Mouse (Mus musculus): ENCODE data around the gene Hist1h1t. TPM values are rescaled to one million over a fixed set of nuclear protein-coding genes. Genes with fewer than 3 reads are reported as not detected.

Gene Hist1h1t
- total RNA-seq, 1 experiment from 2014 or later = not detected

DNA sequence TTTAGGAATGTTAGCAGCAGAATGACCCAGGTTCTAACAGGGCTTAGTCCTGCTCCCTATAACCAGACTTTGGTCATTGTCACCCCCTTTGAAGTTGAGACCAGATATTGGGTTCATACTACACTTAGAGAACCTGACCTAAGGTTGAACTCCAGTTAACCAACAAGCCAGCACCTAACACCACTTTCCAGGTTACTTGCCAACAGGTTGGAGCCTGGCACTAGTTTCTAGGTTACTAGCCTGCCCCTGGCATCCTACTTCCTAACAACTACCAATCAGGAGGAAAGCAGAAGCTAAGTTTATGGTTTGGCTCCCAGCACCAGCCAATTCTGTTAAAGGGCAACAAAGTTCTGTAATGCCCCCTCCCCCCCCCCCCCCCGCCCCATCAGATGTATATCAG is 29.6 kb downstream of the Hist1h1t start:
- peak; percentile 57; the same call in 1 of the 2 replicates for ATAC-seq (replicated peaks; ENCODE audit: insufficient number of reproducible peaks, low FRiP score, low TSS enrichment, poor library complexity, severe bottlenecking)

DNA sequence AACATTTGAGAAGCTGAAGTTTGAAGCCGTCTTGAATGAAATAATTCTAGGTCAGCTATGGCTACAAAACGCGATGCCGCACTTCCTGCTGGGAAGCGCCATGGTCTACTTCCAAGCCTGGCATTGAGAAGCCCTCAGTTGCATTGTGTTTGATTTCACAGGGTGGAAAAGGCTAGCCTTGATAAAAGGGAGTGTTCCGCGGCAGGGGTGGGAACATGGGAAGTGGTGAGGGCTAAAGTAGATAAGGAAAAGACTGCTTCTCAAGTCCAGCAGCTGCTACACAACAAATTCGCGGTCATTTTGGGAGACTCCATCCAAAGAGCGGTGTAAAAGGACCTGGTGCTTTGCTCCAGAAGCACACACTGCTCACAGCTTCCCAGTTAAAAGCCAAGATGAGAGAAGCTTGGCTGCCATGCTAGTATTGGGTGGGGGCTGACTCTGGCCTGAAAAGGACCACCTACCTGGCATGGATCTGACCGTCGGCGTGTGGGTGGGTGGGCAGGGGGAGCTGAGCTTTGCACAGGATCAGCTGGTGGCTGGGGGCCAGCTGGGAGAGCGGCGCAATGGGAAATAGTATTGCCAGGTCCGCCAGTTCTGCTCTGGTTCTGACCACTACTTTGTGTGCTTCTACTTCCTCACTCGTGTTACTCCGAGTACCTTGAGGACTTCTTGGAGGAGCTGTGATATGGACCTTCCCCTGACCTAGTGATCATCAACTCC is 33.0 kb downstream of the Hist1h1t start:
- ATAC-seq (replicated peaks; ENCODE audit: insufficient number of reproducible peaks, low FRiP score, low TSS enrichment, poor library complexity, severe bottlenecking) = no peak

DNA sequence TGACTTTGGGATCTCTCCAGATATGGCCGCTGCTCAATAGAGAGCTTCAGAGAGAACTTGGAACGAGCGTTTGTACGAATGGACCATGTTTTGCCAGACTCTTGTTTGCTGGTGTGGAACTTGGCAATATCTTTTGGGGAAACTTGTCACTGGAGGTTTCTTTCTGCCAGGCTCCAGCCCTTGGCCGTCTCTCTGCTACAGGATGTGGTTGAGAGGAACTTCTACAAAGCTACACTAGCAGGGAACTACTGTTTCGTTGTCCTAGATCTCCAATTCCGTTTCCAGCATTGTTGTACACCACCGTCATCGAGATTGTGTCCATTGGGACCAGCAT is 33.5 kb downstream of the Hist1h1t start:
- ATAC-seq (replicated peaks; ENCODE audit: insufficient number of reproducible peaks, low FRiP score, low TSS enrichment, poor library complexity, severe bottlenecking) = peak; percentile 58; the same call in 1 of the 2 replicates

DNA sequence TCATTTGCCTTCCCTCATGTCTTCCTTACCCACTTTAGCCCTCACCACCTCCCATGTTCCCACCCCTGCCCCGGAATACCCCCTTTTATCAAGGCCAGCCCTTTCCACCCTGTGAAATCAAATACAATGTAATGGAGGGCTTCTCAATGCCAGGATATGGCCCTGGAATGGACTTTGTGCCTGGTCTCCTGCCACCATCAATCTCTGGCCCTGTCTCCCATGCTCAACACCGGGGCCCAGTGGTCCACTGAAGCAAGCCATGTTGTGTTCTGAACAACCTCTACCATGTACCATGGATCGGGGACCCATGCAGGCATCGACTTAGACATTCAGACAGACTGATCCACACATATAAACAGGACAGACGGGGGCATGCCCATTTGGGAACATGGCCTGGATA is 34.1 kb downstream of the Hist1h1t start:
- ATAC-seq (replicated peaks; ENCODE audit: insufficient number of reproducible peaks, low FRiP score, low TSS enrichment, poor library complexity, severe bottlenecking) = no peak

DNA sequence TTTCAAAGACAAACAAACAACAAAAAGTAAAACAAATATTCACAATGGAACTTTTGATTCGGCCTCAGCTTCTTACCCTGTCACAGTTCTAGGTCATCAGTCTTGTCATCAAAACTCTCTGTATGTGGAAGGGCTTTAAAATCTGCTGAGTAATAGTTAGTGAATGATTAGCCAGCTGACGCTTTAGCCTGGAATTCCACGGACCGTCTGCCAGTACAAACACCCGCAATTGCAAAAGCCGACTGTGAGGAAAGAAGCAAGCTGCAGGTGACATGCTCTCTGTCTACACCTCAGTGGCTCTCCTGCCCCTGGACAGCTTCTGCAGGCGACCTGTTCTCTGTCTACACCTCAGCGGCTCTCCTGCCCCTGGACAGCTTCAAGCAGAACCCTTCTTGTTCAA is 34.9 kb downstream of the Hist1h1t start:
- no peak for ATAC-seq (replicated peaks; ENCODE audit: insufficient number of reproducible peaks, low FRiP score, low TSS enrichment, poor library complexity, severe bottlenecking)

DNA sequence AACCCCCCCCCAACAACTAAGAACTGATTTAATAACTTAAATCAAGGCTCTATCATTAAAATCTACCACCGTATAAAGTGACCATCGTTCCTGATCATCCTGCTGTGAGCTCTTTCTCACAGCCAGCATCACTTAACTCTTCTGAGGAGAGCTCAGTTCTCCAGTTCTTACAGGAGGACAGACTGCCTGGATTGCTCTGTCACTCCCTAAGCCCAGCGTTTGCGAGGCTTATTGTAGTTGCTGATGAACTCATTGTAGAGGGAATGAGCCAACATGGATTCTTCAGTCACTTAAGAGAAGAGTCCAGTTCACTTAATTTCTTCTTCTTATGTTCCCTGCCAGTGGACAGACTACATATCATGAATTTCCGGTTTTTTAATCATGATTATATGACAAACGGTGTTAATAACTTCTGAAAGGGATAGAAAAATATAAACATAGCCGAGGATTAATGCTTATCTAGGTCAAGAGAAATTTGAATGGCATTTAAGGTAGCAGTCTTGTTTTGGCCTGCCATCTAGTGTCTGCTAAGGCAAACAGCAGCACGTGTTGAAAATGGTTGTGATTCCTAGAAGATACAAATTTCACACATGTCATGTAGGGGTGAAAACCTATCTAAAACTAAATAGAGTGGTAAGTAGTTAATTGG is 36.7 kb downstream of the Hist1h1t start:
- ATAC-seq (replicated peaks; ENCODE audit: insufficient number of reproducible peaks, low FRiP score, low TSS enrichment, poor library complexity, severe bottlenecking) = peak; percentile 64; the same call in 1 of the 2 replicates

DNA sequence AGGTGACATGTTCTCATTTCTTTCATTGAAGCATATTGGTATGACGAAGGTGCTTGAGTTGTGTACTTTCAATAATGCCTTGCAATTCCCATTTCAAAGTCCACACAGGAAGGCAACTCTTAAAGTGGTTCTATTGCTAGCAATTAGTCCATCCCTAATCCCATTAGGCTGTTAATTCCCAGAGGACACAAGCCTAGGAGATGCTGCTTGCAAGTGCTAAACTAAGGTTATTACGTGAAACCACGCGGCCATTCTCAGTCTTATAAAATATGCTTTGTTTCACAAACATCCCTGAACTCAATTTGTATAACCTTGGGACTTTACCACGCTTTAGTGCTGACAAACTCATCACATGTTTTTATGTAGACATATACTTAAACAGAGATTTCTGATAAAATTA is 41.5 kb downstream of the Hist1h1t start:
- ATAC-seq (replicated peaks; ENCODE audit: insufficient number of reproducible peaks, low FRiP score, low TSS enrichment, poor library complexity, severe bottlenecking) = no peak

DNA sequence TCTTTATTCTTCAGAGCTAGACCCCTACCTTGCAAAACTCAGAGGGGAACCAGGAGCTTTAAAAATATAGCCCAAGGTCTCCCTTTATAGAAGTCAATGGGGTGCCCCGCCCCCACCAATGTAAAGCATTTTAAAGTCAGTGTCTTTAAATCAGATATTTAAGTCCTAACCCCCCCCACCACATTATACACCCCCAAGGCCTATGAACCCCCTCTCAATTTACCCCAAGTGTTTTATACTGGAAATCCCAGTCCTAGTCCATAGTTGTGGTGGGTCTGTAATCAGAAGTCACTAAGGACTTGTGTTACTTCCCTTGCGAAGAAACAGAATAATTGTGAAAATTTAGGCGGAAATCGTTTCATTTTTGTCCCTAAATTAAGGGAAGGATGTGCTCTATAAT is 42.4 kb downstream of the Hist1h1t start:
- ATAC-seq (replicated peaks; ENCODE audit: insufficient number of reproducible peaks, low FRiP score, low TSS enrichment, poor library complexity, severe bottlenecking) = no peak

DNA sequence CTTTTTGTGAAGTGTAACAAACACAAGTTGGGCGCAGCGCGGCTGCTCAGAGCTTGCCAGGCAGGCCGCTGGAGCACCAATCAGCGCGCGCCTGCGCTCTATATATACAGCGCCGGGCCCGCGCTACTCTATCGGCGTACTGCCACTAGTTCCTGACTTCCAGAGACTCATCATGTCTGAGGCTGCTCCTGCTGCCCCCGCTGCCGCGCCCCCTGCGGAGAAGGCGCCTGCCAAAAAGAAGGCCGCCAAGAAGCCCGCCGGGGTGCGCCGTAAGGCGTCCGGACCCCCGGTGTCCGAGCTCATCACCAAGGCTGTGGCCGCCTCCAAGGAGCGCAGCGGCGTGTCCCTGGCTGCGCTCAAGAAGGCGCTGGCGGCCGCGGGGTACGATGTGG is 43.1 kb downstream of the Hist1h1t start, which contains the start of gene Hist1h1c:
Gene Hist1h1c (plus strand): TSS at position 132 of the 392 bp plus-strand sequence.
- ATAC-seq (replicated peaks; ENCODE audit: insufficient number of reproducible peaks, low FRiP score, low TSS enrichment, poor library complexity, severe bottlenecking) = peak; percentile 78

DNA sequence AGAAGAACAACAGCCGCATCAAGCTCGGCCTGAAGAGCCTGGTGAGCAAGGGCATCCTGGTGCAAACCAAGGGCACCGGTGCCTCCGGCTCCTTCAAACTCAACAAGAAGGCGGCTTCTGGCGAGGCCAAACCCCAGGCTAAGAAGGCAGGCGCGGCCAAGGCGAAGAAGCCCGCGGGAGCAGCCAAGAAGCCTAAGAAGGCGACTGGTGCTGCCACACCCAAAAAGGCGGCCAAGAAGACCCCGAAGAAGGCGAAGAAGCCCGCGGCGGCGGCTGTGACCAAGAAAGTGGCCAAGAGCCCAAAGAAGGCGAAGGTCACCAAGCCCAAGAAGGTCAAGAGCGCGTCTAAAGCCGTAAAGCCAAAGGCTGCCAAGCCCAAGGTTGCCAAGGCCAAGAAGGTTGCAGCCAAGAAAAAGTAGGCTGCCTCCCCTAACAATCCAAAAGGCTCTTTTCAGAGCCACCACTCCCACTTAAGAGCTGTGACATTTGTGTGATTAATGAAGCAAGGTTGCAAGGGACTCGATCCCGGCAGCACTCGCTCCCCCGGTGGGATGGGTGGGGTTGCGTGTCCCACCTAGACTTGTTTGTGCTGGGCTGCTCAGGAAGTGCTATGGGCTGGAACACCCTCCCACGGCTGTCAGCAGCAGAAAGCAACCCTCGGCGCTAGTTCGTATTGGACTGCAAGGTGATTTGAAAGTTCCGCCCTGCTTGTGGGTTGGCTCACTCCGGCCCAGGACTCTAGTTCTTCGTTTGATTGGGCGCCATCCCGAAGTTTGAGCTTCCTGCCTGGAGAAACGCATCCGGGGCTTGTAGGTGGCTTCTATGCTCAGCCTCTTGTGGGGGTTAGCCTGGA is 43.7 kb downstream of the Hist1h1t start:
- peak; percentile 86 for ATAC-seq (replicated peaks; ENCODE audit: insufficient number of reproducible peaks, low FRiP score, low TSS enrichment, poor library complexity, severe bottlenecking)

DNA sequence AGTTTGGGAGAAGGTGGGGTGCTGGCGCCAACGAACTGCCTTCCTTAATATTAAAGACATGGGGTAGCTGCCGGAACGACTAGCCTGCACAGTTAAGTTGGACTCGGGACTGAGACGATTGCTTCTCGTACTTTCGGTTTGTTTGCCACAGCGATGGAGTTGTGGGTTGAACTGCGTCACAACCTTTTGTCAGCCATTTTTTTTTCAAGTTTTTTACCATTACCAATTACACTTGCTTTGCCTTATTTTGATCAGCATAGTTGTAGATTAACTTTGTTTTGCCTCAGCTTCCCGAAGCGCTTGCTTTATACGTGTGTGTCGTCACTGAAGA is 44.3 kb downstream of the Hist1h1t start:
- peak; percentile 48; the same call in 1 of the 2 replicates for ATAC-seq (replicated peaks; ENCODE audit: insufficient number of reproducible peaks, low FRiP score, low TSS enrichment, poor library complexity, severe bottlenecking)

DNA sequence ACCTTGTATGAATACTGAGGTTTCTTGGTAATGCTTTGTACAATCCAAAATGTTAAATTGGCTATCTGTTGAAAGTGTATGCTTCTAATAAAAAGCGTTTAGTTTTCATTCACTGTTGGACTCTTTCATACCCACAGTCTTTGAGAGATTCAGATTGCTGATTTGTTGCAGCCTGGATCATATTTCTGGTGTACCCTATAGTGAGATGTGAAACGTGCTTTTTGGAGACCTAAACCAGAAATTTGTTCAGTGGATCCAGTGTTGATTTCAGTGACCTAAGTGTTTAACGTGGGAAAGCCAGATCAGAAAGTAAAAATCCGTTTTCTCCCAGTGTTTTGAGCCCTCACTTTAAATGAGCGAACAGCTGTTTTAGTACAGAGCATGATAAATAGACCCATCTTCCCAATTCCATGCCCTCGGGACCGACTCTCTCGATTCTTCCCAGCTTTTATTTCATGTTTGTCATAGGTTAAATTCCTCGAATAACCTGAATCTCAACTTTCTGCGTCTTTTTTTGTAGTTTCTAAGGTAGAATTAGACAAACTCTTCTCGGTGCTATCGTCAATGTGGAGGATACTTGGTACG is 44.7 kb downstream of the Hist1h1t start:
- no peak for ATAC-seq (replicated peaks; ENCODE audit: insufficient number of reproducible peaks, low FRiP score, low TSS enrichment, poor library complexity, severe bottlenecking)

DNA sequence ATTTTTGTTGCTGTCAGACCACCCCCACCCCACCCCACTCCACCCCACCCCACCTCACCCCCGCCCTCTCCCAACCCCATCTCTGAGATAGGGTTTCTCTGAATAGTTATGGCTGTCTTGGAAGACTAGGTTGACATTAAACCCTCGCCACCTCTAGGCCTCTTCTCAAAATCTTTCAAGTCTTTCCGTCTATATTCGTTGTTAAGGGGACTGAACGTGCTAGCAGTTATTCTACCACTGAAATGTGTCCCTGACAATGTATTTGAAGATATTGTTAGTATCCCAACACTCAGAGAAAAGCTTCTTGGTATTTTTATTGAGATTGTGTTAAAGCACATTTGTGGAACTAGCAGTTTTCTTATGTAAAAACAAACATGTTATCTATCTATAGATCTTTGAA is 45.3 kb downstream of the Hist1h1t start:
- ATAC-seq (replicated peaks; ENCODE audit: insufficient number of reproducible peaks, low FRiP score, low TSS enrichment, poor library complexity, severe bottlenecking) = no peak

DNA sequence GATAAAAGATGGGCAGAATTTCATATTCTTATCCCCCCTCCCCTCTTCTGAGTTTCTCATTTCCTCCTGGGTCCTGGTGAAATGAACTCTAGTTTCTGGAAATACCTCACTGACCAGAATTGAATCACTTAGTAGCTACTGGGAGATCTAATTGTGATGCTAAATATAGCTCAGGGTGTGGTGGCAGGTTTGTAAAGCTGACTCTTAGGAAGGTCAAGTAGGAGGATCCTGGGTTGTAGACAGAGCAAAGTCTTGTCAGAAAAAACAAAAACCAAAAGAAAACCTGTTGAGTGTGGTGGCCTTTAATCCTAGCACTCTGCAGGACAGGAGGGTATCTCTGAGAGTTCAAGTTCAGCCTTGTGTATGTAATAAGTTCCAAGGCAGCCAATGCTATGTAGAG is 46.4 kb downstream of the Hist1h1t start:
- ATAC-seq (replicated peaks; ENCODE audit: insufficient number of reproducible peaks, low FRiP score, low TSS enrichment, poor library complexity, severe bottlenecking) = no peak

DNA sequence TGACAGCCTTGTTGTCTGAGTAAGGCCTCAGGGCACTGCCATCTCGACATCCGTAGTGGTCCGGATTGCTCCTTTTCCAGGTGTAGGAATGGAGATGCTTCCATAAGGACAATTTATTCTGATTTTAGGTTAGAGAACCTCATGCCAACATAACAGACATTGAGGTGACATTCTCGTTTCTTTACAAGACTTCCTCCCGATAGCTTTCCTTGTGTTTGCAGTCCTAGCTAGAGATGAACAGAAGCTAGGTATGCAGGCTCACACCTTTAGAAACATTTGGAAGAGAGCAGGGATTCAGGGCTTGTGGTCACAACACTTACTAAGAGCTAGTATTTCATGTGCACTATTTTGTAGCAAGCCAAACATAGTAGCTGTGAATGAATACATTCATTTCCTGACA is 47.6 kb downstream of the Hist1h1t start:
- no peak for ATAC-seq (replicated peaks; ENCODE audit: insufficient number of reproducible peaks, low FRiP score, low TSS enrichment, poor library complexity, severe bottlenecking)

DNA sequence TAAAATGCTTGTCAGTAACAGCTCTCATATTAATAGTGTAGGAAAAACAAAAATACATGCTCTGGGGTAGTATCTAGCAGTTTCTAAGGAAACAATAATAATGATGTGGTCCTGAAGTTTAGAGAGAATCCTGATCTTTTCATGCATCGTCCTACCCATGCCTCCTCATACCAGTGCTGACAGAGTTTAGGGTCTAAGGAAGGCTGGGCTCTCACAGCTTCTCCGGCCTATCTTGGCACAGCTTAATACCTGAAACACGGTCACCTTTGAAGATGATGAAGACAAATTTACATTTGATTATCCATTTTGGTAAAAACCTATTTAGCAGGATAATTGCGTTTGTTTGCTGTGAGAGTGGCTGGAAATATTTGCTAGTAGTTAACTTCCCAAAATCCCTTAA is 48.3 kb downstream of the Hist1h1t start:
- no peak for ATAC-seq (replicated peaks; ENCODE audit: insufficient number of reproducible peaks, low FRiP score, low TSS enrichment, poor library complexity, severe bottlenecking)

DNA sequence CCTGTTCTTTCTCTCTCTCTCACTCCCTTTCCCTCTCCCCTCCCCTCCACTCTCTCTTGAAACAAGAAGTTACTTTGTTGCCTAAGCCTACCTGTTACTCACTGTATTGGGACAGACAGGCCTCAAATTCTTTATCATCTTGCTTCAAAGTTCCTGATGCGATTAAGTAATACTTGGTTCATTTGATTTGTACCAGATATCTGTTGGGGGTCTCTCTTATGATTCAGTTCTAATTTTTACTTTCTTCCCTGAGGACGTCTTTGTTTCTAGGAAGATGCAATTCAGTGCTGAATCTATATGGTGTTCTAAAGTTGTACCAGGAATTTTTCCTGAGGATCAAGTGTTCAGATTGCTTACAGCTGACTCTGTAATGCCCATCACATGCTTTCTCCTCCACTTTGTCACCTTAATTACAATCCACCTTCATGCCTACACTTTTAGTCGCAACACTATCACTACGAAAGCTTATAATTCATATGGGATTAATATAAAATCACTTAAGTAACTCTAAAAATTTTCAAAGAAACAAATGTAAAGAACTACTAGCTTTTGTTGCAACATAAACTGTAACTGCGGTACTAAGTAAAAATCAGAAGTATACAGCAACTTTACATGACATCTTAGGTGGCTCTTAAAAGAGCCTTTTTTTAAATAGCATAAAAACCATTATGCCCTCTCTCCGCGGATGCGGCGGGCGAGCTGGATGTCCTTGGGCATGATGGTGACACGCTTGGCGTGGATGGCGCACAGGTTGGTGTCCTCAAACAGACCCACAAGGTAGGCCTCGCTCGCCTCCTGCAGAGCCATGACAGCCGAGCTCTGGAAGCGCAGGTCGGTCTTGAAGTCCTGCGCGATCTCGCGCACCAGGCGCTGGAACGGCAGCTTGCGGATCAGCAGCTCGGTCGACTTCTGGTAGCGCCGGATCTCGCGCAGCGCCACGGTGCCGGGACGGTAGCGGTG is 49.1 kb downstream of the Hist1h1t start:
- ATAC-seq (replicated peaks; ENCODE audit: insufficient number of reproducible peaks, low FRiP score, low TSS enrichment, poor library complexity, severe bottlenecking) = no peak
